Mouse (Mus musculus) limb, embryonic 10.5 days (tissue): ENCODE data around the gene Ssu2. TPM values are rescaled to one million over a fixed set of nuclear protein-coding genes. Genes with fewer than 3 reads are reported as not detected.

Experiments
- DNase-seq: peaks from one replicate; pipeline ENCODE4 v3.0.0-alpha.2; 2017; ENCODE audit warnings: low spot score
- H3K27ac ChIP-seq: fragments of 300-500 bp; sonication (generic); 2 replicates; pipeline ENCODE4 v1.5.1; 2016; ENCODE audit warnings: mild to moderate bottlenecking
- H3K27me3 ChIP-seq: fragments of 300-500 bp; sonication (generic); 2 replicates; pipeline ENCODE4 v1.6.1; 2016; ENCODE audit warnings: low read depth, mild to moderate bottlenecking; ENCODE audit not compliant: poor library complexity, severe bottlenecking
- H3K36me3 ChIP-seq: fragments of 300-500 bp; sonication (generic); 2 replicates; pipeline ENCODE4 v1.6.1; 2016; ENCODE audit warnings: mild to moderate bottlenecking, moderate library complexity
- H3K4me1 ChIP-seq: fragments of 300-500 bp; sonication (generic); 2 replicates; pipeline ENCODE4 v1.6.1; 2016
- H3K4me3 ChIP-seq: fragments of 300-500 bp; sonication (generic); 2 replicates; pipeline ENCODE4 v1.5.1; 2016; ENCODE audit warnings: mild to moderate bottlenecking, moderate library complexity
- H3K9me3 ChIP-seq: fragments of 300-500 bp; sonication (generic); replicated peaks from 2 replicates; pipeline ENCODE4 v1.6.1; 2016; ENCODE audit warnings: mild to moderate bottlenecking
- WGBS: fragments of 180-500 bp; shearing (Covaris S2); methylation state at CpG from one replicate; pipeline ENCODE4 v1.1.7; 2016; 5-methylcytosine and 5-hydroxymethylcytosine counted together
- polyA plus RNA-seq: library from polyadenylated mRNA; unstranded; fragments of >200 nt; fragmentation: Nextera tagmentation; extraction: Ambion mirVana; gene quantifications from 2 replicates; pipeline ENCODE4 v1.2.1, GENCODE M21; 2016

Gene Ssu2
- polyA plus RNA-seq, 1 experiment from 2014 or later: 2.4 TPM

DNA sequence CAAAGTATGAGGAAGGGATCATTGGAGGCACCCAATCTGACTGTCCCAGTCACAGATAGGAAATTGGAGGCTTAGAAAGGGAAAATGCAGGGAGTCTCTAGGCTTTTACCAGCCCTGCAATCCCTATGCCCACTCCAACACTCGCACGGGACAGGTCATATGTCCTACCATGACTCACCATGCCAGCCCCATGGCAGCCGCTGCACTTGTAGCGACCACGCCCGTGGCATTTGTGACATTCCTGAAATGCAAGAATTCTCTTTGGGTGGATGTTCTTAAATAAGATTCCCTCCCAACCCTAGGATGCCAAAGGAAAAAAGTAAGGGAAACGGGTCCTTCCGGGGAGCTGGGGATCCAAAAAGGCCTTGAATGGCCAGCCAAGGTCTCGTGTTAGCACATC lies 8.8 kb downstream of the Ssu2 start:
- Histone ChIP-seq H3K9me3 (no peaks in the 10 kb centered on the region), H3K36me3 (no peaks in the 10 kb centered on the region), H3K27ac (no peak overlapping the region), H3K4me1 (peaks cover 7% of the 10 kb centered on the region; the same call in 1 of the 2 replicates), H3K27me3 (no peaks in the 10 kb centered on the region), H3K4me3 (no peak overlapping the region)
- 95% methylated on average over 9 of the region's 9 CpGs for WGBS
- no peak for DNase-seq

DNA sequence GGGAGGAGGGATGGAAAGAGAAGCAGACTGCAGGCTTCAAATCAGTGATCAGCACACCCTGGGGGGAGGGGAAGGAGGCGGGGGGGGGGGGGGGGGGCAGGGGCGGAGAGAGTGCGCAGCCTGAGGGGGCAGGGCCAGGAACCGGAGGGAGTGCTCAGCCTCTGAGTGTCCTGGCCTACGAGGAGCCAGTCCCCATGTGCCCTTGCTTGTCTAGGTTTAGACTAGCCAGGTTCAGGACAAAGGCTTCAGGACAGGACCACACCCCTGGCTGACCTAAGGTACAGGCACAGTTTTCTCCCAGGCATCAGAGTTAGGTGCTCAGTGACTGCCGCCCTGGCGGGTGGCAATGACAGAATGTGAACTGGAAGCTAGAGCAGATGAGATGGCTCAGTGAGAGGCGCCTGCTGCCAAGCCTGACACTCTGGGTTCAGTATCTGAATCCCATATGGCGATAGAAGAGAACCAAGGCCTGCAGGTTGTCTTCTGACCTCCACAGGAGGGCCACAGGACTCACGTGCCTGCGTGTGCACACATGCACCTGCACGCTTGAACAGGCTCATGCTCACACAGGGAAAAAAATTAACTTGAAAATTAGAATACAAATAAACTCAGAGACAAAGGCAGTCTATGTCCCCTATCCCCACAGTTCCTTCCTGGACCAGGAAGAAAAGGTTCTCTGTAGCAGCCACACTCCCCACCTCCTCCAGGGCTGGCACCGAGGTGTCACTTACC lies 12.0 kb downstream of the Ssu2 start:
- Histone ChIP-seq H3K4me3 (no peak overlapping the region), H3K36me3 (no peaks in the 10 kb centered on the region), H3K9me3 (no peaks in the 10 kb centered on the region), H3K27ac (no peak overlapping the region), H3K4me1 (peaks cover 7% of the 10 kb centered on the region; the same call in 1 of the 2 replicates), H3K27me3 (no peaks in the 10 kb centered on the region)
- DNase-seq: no peak
- 64% methylated on average over 11 of the region's 13 CpGs for whole genome bisulfite sequencing

DNA sequence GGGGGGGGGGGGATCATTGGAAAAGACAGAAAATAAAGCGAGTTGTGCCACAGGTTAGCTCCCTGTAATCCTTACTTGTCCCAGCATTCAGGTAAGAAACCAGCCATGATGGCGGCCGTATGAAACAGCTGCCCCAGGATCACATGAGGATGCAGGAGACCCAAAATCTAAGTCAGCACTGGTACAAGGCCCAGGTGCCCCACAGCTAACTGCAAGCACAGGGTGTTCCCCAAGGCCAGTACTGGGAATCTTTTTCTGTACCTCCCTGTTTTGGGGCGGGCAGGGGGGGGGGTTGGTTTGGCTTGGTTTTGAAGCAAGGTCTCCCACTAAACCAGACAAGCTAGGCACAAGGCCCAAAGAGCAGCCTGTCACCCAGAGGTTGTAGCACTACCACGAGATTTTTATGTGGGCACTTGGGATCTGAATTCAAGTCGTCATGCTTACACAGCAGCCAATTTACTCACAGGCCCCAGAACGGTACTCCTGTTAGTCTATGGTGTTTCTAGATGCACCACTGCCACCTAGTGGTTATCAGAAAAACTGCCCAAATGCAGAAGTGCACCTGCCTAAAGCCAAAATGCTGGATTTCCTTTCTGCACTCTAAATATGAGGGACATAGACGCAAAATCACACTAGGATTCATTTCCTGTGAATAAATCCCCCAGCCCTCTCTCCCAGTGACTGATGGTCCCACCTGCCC lies 13.8 kb downstream of the Ssu2 start:
- no peaks in the 10 kb centered on the region for H3K36me3 ChIP-seq
- H3K27ac ChIP-seq: no peak overlapping the region
- H3K4me3 ChIP-seq: no peak overlapping the region
- no peaks in the 10 kb centered on the region for H3K27me3 ChIP-seq
- no peaks in the 10 kb centered on the region for H3K9me3 ChIP-seq
- peaks cover 7% of the 10 kb centered on the region; the same call in 1 of the 2 replicates for H3K4me1 ChIP-seq
- peak; percentile 51 for DNase-seq
- 48% methylated on average over 8 of the region's 8 CpGs for WGBS

DNA sequence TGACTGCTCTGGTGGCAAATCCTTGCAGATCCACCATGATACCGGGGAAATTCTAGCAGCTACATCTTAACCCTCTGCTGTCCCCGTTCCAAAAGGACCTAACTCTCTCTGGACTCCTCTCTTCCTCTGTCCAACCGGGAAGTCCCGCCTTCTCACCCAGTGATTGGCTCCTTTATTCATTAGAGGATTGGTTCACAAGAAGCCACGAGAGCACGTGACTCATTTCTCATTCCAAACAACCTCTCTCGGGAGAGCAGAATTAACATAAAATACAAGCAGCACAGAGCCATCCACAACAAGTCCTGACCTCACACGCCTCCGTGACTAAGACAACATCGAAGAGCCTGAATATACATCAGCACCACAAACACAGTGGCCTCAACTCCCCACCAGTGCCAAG lies 22.5 kb downstream of the Ssu2 start:
- Histone ChIP-seq H3K36me3 (no peaks in the 10 kb centered on the region), H3K4me3 (no peak overlapping the region), H3K27me3 (no peaks in the 10 kb centered on the region), H3K4me1 (no peaks in the 10 kb centered on the region), H3K9me3 (no peaks in the 10 kb centered on the region), H3K27ac (no peak overlapping the region)
- no peak for DNase-seq
- WGBS: 92% methylated on average over 10 of the region's 10 CpGs

DNA sequence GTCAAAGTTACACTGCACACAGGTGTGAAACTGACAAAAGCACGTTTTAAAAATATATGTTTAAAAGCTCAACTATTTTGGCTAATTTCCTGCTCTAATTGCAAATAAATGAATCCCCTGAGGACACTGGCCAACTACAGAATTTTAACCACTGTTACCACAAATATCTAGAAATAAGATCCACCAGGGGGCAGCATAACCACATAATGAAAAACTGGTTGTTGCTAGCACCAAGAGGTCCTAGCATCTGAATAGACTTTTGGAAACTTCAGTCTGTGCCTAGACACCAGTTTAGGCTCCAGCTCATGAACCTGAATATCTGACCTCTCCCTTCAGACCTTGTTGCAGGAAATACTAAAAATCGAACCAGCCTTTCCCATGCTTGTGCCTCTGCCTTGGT lies 23.2 kb downstream of the Ssu2 start:
- no peak for DNase-seq
- H3K27me3 ChIP-seq: no peaks in the 10 kb centered on the region
- no peaks in the 10 kb centered on the region for H3K36me3 ChIP-seq
- no peak overlapping the region for H3K27ac ChIP-seq
- no peaks in the 10 kb centered on the region for H3K9me3 ChIP-seq
- H3K4me3 ChIP-seq: no peak overlapping the region
- no peaks in the 10 kb centered on the region for H3K4me1 ChIP-seq
- 49% methylated on average over 2 of the region's 2 CpGs for WGBS

DNA sequence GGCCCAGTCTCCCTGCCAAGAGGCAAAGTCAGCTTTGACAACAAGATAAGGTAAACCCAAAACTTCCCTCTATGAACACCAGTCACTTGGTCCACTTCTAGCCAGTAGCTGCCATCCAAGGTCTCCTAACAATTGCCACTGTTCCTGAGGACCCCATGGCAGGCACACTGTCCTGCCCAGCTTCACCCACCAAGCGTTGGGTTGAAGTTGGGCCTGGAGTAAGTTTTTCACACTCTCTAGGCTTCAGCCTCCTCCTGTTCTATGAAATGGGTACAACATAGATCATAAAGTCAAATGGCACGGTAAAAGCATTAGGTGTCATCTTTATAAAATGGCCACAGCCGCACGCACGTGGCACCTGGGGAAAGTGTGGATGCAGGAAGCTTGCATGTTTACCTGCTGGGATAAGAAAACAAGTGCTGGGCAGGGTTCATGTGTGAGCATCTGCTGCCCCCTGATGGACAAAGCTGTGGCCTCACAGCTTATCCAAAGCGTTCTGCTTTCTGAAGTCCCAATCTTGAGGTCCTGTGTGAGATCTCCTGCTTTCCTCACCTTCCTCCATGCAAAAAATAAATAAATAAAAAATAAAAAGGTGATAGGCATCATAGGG lies 25.4 kb downstream of the Ssu2 start:
- DNase-seq: peak; percentile 78
- Histone ChIP-seq H3K4me3 (no peak overlapping the region), H3K9me3 (no peaks in the 10 kb centered on the region), H3K4me1 (no peaks in the 10 kb centered on the region), H3K36me3 (no peaks in the 10 kb centered on the region), H3K27ac (no peak overlapping the region), H3K27me3 (no peaks in the 10 kb centered on the region)
- WGBS: 48% methylated on average over 6 of the region's 6 CpGs

DNA sequence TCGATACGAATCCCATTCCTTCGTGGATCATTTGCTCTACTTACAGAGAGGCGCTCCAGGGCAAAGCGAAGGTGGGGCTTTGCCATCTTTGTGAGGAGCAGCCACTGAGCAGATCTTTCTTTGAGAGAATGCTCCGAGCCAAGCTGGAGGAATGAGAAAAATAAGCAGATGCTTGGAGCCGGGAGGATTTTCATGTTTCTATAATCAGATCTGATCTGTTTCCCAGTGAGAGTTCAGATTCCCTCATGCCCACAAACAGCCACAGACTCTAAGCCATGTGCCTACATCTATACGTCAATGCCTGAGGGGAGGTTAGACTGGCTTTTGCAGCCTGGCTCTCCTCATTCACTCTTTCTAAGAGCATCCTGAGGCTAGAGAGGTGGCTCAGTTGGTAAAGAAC lies 27.1 kb downstream of the Ssu2 start:
- Histone ChIP-seq H3K4me3 (no peak overlapping the region), H3K27ac (no peak overlapping the region), H3K4me1 (no peaks in the 10 kb centered on the region), H3K36me3 (no peaks in the 10 kb centered on the region), H3K9me3 (no peaks in the 10 kb centered on the region), H3K27me3 (no peaks in the 10 kb centered on the region)
- WGBS: 91% methylated on average over 8 of the region's 8 CpGs
- DNase-seq: no peak

DNA sequence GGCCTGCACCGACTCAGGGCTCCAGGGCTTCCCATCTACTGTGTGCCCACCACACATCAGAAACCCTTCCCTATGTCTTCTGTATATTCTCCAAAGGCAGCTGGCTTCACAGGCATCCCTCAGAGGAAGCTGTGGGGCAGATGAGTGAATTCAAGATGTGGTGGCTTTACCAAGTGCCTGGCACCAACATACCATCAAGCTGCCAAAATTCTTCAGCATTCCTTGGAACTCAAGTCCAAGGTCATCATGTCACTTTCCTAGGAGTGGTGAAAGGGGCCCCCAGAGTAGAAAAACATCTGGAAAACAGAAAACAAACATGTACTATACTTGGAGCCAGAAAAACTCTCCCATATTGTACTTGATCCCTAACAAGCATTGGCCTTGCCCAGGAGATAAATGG lies 28.5 kb downstream of the Ssu2 start:
- Histone ChIP-seq H3K4me1 (no peaks in the 10 kb centered on the region), H3K9me3 (no peaks in the 10 kb centered on the region), H3K36me3 (no peaks in the 10 kb centered on the region), H3K27ac (no peak overlapping the region), H3K4me3 (no peak overlapping the region), H3K27me3 (no peaks in the 10 kb centered on the region)
- 86% methylated on average over 1 of the region's 1 CpGs for WGBS
- no peak for DNase-seq

DNA sequence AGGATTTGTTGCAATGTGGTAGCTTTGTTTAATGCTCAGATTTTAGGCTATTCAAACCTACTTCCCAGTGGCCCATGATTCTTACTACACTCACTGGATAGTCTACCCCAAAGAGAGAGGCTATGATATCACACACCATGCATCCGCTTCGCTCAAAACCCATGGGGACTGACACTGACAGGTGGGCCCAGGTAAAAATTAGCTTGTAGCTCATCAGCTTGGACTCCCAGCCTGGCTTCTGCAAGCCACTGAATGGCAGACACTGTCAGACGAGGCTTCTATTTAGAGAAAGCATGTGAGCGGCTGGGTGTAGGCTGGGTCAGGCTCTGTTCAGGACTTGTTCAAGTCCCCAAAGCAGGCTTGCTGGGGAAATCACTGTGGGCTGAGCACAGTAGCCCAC lies 37.4 kb downstream of the Ssu2 start:
- Histone ChIP-seq H3K4me3 (no peak overlapping the region), H3K36me3 (no peaks in the 10 kb centered on the region), H3K27ac (no peak overlapping the region), H3K27me3 (no peaks in the 10 kb centered on the region), H3K4me1 (no peaks in the 10 kb centered on the region), H3K9me3 (no peaks in the 10 kb centered on the region)
- DNase-seq: no peak
- WGBS: 97% methylated on average over 4 of the region's 4 CpGs

DNA sequence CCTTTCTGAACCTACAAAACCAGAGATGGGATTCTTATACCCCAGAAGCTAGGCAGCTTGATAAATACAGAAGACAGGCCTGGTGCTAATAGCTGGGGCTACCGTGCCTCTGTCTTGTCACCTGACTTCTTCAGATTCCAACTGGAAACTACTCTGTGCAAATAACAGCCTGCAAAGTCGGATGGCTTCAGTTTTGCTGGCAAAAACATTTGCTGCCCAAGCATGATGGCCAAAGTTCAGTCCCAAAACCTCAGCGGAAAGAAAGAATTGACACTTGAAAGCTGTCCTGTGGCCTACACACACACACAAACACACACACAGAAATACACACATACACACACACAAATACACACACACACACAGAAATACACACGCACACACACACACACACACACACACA lies 48.8 kb downstream of the Ssu2 start:
- 86% methylated on average over 4 of the region's 4 CpGs for WGBS
- no peaks in the 10 kb centered on the region for H3K9me3 ChIP-seq
- no peak for DNase-seq
- no peaks in the 10 kb centered on the region for H3K4me1 ChIP-seq
- no peak overlapping the region for H3K4me3 ChIP-seq
- H3K27ac ChIP-seq: no peak overlapping the region
- H3K27me3 ChIP-seq: no peaks in the 10 kb centered on the region
- no peaks in the 10 kb centered on the region for H3K36me3 ChIP-seq

DNA sequence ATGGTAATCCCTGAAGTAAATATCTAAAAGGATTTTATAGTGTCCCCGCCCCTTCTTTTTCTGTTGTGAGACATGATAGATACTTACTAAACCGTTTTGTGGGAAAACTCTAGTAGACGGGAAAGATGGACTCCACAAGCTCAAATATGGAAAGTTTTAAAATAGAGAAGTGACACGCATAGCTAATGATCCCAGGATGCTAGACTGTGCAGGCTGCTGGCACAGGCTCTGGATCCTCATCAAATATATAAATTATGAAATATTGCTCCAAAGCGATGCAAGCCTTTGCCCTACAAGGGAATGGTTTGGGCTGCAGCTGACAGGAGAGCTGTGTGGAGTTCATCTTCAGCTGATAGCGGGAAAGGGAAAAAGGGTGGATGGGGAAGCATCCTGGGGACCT lies 50.2 kb downstream of the Ssu2 start:
- Histone ChIP-seq H3K27me3 (no peaks in the 10 kb centered on the region), H3K27ac (no peak overlapping the region), H3K4me1 (no peaks in the 10 kb centered on the region), H3K4me3 (no peak overlapping the region), H3K36me3 (no peaks in the 10 kb centered on the region), H3K9me3 (no peaks in the 10 kb centered on the region)
- 89% methylated on average over 6 of the region's 6 CpGs for WGBS
- DNase-seq: no peak

DNA sequence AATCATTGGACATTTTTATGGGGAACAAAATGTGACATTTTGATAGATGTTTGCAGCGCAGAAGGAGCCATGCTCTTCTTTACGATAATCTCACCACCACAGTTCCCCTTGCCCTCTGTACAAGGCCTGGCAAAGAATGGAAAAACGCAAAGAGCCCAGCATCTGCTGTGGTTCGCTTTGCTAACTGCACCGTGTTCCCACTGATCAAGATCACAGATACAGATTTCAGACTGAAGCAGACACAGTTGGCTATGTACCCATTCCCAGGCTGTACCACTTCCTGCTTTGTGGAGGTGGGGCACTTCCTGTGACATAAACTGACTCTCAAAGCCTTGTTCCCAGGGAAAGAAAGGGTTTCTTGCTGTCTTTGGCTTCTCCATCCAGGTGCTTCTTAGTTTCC lies 53.9 kb downstream of the Ssu2 start:
- Histone ChIP-seq H3K27ac (no peak overlapping the region), H3K36me3 (no peaks in the 10 kb centered on the region), H3K4me3 (no peak overlapping the region), H3K4me1 (no peaks in the 10 kb centered on the region), H3K9me3 (no peaks in the 10 kb centered on the region), H3K27me3 (no peaks in the 10 kb centered on the region)
- whole genome bisulfite sequencing: 86% methylated on average over 5 of the region's 5 CpGs
- no peak for DNase-seq

DNA sequence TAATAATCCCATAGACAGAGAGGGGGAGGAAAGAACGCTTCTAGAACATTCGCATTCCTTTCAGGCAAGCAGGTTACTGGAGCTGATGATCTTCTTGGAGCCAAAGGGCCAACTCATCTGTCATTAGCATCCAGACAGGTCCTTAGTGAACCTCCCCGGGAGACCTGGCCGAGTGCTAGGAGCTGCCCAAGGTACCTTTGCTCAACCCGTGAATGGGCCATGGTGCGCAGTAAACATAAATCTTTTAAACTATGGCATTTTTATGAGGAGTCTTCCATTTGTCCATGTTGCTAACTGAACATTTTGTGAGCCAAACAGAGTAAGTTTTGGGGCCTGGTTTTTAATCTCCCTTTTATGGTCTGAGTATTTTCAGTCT lies 56.6 kb downstream of the Ssu2 start:
- DNase-seq: no peak
- no peaks in the 10 kb centered on the region for H3K27me3 ChIP-seq
- no peaks in the 10 kb centered on the region for H3K9me3 ChIP-seq
- H3K4me3 ChIP-seq: no peak overlapping the region
- no peak overlapping the region for H3K27ac ChIP-seq
- H3K36me3 ChIP-seq: no peaks in the 10 kb centered on the region
- 64% methylated on average over 6 of the region's 6 CpGs for WGBS
- no peaks in the 10 kb centered on the region for H3K4me1 ChIP-seq
